Mouse (Mus musculus) gastrocnemius, postnatal 4 days (tissue): ENCODE measurements around the gene Tmem204. TPM values are rescaled to one million over a fixed set of nuclear protein-coding genes. Genes with fewer than 3 reads are reported as not detected.
"Not testable (repeated sequence)": the region's sequence is repeated elsewhere in the genome, so short reads cannot be mapped to it uniquely, and the experiment has no call there.

Source experiments
- DNase-seq, 2 experiments: peaks; one replicate each; pipeline ENCODE4 v3.0.0; 2021 to 2022; ENCODE audit warnings: low spot score in 2 of 2, mixed read lengths in 2 of 2
- long read RNA-seq, 2 experiments: library from polyadenylated mRNA; stranded (forward); transcript quantifications; one replicate each; pipeline ENCODE4 v2.0.0; 2021
- total RNA-seq, 2 experiments: library from RNA; stranded (reverse); gene quantifications; 2 replicates each; pipeline ENCODE4 v1.2.3; 2021

Gene Tmem204
- total RNA-seq, result 10 to 100 TPM; 14.6 to 19.9 TPM
- long read RNA-seq, experiment 1, transcript Tmem204-201 (3 exons, 1,846 nt), result major isoform, 20 of 21 reads
- long read RNA-seq, experiment 1, partial matches to known transcripts, result 1 of 21 reads
- long read RNA-seq, experiment 1, other reads (novel, unspliced or antisense), result 0 of 21 reads
- long read RNA-seq, experiment 2, transcript Tmem204-201 (3 exons, 1,846 nt), result major isoform, 24 of 28 reads
- long read RNA-seq, experiment 2, partial matches to known transcripts, result 0 of 28 reads
- long read RNA-seq, experiment 2, other reads (novel, unspliced or antisense), result 4 of 28 reads

DNA sequence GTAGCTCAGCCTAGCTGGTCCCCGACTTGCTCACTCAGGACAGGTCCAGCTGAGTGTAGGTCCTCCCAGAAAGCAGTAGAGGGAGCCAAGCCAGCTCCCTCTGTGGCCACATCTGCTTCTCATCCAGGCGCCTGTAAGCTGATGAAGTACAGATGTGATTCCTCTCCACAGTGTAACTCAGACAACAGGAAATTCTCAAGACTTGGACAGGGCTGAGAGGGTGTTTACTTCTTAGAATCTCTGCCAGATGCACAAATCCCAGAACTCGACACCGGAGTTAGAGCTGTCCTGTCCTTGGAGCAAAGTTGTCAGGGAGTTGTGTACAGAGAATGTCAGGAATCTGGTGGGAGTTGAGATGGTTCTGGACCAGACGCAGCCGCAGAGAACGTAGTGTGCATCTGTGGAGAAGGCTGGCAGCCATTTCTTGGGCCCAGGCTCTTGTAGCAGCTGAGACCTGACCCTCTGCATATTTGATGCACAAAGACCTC lies at the start of gene Tmem204:
TSS of gene Tmem204 (minus strand) at position 148 of the 488 bp plus-strand sequence.
- DNase-seq, result peak in 1 of 2 experiments; percentile 71

DNA sequence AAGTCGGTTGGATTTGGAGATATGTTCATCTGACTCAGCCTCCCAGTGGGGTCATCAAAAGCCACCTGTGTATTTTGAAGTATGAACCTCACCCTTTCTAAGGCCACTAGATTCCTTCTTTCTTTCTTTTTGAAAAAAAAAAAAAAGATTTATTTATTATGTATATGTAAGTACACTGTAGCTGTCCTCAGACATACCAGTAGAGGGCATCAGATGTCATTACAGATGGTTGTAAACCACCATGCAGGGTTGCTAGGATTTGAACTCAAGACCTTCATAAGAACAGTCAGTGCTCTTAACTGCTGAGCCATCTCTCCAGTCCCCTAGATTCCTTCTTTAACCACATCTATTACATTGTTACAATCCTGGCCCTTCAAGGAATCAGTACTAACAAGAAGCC lies 46.7 kb upstream of the Tmem204 start:
- DNase-seq, result no peak

DNA sequence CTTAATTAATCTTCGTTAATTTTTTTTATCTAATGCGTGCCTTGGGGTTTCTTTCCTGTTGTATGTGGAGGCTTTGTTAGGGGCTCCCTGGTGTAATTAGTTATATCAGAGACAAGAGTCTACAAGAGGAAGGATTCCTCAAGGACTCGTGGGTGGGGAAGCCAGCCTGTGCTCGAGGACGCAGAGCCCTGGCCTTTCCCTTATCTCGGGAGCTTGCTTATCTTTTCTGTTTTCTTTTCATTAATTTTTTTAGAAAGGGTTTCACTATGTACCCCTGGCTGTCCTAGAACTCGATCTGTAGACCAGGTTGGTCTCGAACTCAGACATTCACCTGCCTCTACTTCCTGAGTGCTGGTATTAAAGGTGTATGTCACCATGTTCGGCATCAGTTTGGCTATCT lies 44.3 kb upstream of the Tmem204 start:
- DNase-seq, result no peak

DNA sequence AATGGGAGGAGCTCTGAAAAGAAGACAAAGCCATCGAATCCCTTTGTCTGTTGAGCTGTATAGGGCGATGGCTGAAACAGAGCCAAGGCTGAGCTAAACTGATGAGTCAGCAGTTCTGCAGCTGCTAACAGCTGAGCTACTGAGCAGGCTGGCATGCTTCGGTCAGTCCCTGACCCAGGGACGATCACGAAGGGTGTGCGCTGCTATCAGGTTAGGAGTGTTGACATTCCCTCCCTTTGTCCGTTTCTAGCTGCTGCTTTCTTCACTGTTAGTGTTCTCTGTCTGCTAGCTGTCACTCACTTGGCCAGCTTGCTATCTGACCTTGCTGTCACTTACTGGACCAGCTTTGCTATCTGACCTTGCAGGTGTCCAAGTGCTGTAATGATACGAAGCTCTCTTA lies 43.7 kb upstream of the Tmem204 start:
- no peak for DNase-seq

DNA sequence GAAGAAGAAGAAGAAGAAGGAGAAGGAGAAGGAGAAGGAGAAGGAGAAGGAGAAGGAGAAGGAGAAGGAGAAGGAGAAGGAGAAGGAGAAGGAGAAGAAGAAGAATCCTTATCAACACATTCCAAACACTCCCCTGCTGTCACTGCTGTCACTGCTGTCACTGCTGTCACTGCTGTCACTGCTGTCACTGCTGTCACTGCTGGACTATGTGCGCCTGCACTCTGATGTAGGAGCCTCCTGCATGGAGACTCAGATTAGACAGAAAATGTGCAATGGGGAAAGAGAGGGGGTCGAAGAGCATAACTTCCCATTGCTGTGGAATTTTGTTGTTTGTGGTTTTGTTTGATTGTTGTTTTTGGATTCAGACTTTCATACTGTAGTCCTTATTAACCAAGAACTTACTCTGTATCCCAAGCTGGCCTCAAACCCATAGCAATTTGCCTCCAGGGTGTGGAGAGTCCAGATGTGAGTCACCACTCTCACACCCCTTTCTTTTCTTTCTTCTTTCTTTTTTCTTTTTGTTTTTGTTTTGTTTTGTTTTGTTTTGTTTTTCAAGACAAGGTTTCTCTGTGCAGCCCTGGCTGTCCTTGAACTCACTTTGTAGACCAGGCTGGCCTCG lies 42.2 kb upstream of the Tmem204 start:
- DNase-seq, result not testable (repeated sequence)

DNA sequence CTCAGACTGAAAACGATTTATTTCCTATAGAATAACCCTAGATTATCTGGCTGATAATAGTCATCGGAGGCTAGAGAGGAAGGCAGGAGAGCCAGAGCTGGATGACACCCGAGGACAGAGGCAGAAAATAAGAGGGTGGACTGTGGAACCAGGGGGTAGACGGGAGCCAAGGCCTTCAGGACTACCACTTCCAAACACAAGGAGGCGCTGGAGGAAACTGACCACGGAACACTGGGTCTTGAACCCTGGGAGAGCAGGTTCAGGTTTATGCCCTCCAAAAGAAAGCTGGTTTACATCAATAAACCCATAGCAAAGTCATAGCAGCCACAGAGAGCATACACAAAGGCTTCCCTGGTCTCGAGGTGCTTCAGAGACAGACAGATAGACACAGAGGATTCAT lies 40.6 kb upstream of the Tmem204 start:
- DNase-seq, result no peak

DNA sequence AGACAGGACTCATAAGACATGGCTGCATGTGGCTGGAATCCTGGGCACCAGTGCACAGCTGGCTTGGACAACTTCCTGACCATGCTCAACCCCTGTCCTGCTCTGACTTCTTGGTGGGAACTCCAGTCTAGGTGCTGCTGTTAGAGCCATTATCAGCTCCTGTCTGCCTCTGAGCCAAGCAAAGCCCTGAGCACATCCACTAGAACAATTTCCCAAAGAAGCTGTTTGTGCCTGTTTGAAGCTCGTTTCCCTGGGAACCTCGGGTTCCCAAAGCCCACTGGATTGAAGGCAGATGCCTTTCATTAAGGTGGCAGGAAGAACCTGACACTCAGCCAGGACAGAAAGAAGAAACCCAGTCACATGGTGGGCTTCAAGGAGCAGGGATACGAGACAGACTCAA lies 37.0 kb upstream of the Tmem204 start, which contains the start of gene Ptx4:
TSS of gene Ptx4 (plus strand) at position 355 of the 400 bp plus-strand sequence.
- no peak for DNase-seq

DNA sequence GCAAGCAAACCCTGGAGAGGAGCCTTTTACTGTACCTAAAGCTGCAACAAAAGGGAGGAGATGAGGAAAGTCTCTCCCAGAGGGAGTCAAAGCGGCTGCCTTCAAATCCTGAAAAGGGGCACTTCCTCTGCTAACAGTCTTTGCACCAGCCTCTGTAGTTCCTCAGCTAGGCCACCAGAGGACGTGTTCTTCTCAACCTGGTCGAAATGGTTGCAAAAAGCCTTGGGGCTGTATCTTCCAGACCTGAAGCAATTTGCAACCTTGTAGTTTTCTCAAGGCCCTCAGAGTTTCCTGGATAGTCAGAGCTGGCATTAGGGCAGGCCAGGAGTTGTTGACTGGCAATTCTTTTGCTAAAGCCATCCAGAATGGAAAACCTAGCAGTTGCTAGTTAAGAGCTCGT lies 33.9 kb upstream of the Tmem204 start:
- DNase-seq, result no peak

DNA sequence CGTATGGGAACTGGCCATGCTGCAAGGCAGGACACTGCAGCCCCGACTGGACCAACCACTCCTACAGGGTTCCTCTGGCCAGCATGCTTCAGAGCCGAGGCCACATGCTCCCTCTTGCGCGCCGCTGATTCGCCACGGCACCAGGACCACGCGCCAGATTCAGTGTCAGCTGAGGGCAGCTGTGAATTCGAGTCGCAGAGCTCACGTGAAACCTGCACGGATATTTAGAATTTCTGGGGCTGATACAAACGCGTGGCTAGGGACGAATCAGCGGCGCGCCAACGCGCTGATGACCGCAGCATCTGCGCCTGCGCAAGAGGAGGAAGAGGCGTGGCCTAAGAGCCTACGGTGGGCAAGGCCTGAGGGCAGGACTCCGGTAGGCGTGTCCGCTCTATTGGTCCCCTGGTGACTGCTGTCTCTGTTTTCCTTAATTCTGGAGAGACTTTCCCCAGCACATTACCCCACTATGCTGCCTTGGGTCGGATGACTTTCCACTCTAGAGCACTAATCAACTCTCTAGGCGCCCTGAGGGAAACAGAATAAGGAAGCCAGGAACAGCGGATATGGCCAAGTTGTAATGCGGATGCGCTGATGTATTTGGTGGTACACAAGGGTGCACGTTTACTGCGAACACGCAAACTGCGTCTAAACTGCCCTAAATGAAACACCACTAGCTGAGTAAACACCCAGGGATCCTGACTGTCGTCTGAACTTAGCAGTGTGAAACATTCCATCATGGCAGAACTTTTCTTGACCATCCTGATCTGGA lies 32.5 kb upstream of the Tmem204 start, which contains the start of gene Telo2:
TSS of gene Telo2 (minus strand) at position 304 of the 769 bp plus-strand sequence.
- peak; percentile 88 to 96 for DNase-seq

DNA sequence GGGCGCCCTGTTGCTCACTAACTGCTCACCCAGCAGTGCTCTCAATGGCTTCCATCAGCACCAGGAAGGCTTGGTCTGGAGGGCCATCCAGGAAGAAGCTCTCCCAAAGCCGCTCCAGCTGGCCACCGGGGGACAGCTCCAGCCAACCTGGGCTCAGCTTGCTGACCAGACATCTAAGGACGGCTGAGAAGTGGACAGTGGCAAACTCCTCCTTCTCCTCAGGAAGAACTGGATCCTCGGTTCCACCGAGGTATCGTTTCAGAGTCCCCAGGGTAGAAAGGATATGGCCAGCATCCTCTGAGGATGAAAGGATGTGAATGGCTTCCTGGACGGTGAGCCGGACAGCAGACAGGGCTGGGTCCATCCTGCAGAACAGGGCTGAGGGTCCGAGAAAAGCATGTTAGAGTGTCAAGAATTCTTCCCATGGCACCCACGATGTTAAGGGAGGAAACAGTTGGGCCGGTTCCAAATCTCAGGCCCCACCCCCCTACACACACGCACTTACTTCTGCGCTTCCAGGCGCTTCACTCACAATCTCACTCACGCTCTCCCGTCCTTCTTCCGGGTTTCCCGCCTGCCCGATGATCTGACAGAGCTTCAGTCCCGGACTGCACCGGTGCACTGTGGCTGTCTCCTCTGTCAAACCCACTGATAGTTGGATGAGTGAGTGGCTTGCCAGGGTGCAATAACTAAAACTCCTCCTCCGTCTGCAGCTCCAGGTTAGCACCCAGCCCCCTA lies 31.7 kb upstream of the Tmem204 start:
- peak in 1 of 2 experiments; percentile 40 for DNase-seq

DNA sequence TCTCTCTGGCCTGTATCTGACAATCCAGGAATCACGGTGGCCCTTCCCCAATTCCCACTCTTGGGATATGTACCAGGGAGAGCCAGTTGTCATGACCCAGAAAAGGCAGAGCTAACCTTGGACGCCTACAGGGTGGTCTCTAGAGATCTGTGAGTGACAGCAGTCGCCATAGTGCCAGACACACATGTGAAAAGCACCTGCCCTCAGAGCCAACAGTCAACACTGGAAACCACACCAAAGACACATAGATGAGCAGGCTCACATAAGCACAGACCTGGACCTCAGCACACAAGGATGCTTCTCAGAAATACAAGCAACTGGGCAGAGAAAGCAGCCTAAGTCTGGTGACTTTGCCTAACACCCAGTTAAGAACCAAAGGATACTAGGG lies 29.0 kb upstream of the Tmem204 start:
- DNase-seq, result no peak

DNA sequence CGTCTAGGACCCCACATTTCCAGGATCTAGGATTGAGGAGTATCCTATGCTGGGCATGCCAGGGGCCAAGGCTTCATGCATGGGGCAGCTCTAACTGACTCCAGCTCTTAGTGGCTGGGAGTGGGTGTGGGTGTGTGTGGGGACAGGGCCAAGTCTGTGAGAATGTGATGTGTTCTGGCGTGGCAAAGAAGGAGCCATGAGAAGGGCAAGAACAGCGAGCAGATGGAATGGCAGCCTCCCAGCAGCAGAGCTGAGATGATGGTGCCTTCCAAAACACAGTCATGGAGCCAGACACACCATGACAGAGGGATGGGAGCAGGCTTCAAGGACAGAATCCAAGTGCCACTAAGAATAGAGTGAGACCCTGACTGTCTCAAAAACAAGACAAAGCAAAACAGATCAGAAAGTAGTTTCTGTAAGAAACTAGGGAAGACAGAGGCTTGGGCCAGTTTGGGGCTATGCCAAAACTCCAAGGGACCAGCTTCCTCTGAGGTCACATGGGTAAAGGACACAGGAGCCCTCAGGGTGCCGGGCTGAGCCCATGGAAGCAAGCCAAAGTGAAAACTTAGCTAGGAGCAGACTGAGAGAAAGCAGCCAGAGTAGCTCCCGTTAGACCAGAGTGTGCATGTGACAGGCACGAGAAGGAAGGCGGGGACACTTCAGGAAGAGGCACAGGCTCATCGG lies 28.5 kb upstream of the Tmem204 start:
- peak in 1 of 2 experiments; percentile 36 for DNase-seq

DNA sequence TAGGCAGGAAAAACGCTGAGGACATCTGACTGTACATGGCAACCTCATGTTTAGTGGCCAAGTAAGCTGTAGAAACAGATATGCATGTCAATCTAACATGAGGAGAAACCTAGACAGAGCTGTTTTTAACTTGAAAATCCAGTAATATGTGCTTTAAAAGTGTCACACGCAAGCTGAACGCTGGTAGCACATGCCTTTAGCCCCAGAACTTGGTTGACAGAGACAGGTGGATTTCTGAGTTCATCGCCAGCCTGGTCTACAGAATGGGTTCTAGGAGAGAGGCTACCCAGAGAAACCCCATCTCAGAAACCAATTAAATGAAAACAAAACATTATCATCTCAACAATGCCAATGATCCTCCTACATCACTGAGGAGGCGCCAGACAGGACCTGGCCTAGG lies 27.8 kb upstream of the Tmem204 start:
- DNase-seq, result no peak

DNA sequence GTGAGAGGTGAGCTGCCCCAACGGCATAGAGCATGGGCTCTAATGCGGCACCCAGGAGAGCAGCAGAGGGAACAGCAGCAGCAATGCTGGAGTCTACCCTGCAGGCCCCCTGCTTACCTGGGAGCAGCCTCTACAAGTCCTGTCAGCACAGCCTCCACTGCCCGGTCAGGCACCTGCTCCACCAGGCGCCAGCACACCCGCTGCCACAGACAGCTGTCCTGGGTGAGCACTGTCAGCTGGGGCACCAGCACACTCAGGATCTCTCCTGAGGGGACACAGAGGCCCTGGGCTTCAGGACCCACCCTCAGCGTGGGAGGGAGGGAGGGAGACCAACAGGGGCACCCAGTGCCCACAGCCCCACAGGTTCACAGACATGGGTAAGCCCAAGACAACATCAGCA lies 27.2 kb upstream of the Tmem204 start:
- no peak for DNase-seq

DNA sequence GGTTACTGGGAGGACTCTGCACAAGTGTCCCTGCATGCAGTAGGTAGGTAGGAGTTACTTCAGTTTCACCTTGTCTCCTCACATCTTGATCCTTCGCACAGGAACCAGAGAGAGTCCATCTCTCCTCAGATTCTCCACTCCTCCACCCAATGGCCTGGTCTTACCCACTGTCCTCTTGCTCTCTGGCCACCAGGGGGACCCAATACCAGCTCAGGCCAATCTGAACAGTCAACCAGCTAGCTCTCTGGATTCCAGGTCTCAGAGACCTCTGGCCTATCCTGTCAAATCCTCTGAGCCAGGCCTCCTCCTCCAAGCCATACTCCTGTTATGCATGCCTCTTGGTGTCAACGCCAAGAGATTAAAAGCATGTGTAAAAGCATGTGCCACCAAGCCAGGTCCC lies 26.2 kb upstream of the Tmem204 start:
- no peak for DNase-seq

DNA sequence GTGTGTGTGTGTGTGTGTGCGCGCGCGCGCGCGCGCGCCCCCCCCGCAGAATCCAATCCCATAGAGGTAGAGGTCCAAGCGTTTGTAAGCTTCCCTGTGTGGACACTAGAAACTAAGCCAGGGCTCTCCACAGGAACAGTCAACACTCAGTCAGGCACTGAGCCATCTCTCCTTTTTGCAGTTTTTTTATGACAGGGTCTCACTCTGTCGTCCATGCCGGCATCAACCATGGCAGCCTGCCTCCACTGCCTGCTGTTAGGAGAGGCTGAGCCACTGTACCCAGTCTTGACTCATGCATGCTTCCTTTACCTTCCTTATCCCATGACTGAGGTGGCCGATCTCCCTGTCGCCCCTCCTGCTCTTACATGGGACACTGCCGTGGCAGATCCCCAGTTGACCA lies 24.4 kb upstream of the Tmem204 start:
- no peak for DNase-seq

DNA sequence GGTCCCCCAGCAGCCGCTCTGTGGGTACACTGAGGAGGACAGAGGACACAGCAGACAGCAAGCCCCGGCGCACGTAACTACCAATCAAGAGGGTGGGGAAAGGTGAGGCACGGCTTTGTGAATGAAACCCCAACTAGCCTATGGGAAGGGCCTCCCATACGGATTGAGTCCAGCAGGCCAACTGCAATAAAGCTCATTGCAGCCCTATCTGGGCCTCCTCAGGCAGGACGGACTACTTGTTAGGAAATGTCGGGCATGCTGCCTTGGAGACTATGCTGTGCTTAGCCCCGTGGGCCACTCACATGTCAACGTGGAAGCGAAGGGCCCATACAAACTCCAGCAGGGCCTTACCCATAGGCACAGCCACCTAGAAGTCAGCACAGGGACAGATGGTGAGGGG lies 17.9 kb upstream of the Tmem204 start:
- no peak for DNase-seq

DNA sequence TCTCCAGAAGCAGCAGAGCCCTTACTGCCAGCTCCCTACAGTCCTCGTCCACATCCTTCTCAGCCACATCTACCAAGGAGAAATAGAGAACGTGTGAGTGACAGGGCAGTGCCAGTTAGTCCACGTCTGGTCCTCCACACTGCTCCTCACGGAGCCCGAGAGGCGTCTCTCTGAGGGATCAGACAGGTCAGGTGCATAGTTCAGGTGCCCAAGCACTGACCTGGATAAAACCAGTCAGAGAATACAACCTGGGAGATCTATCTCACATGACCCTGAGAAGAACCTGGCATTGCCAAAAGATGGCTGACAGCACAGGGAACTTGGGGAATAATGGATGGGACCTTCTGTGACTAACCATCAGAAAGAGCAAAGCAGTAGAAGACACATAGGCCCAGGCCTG lies 16.7 kb upstream of the Tmem204 start:
- no peak for DNase-seq

DNA sequence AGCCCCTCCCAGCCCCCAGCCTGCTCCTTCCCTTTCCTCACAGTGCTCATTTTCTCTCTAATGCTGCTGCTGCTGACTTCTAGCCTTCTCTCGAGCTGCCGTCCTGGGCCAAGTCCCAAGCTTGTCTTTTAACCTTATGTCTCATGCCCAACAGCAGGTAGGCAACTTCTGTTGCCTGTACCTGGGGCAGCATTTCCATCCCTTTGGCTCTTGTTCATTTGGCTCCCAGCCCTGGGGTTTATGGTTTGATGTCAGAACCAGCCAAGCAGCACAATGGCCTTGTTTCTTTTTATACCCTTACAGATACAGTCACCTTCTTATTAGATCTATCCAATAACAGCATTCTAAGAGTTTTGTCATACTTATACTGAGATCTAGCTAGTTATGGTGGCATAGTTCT lies 12.8 kb upstream of the Tmem204 start:
- DNase-seq, result no peak

DNA sequence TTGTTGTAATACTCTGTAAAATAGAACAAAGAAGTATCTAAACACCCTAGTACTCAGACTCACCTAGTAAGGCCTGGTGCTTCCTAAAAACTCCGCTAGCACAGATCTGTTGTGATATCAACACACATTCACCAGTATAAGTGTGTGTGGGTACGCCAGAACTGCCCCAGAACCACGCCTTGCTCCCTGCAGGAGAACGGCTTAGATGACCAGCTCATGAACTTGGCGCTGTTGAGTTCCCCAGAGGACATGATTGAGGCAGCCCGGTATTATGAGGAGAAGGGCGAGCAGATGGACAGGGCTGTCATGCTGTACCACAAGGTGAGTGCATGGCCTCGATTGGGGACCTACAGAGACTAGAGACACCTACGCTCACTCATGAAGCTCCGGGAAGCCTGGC lies 7.1 kb upstream of the Tmem204 start:
- no peak for DNase-seq

DNA sequence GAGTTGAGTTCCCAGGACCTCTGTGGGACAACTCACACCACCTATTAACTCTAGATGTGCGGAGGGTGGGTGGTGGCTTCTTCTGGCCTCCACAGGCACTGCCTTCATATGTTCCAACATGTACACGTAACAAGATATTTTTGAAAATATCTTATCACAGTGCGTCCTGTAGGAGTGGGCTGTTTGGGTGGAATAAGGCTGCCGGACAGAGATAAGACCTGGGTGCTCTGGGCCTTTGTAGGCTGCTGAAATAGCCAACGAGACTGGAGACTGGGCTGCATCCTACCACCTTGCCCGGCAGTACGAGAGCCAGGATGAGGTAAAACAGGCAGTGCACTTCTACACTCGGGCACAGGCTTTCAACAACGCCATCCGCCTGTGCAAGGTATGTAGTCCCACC lies 5.8 kb upstream of the Tmem204 start:
- DNase-seq, result no peak
